In genomic region chr7:27674522-27675221, GRCm38 (mm10) we compare ENCODE assay signal across 1 mouse cellular context.
TF ChIP-seq lines count a peak whose summit lies in the region.

Map3k10 (minus strand) TSS chr7:27674598.

TF ChIP-seq in CH12.LX, 34 proteins besides CTCF, POLR2A, EP300 and RAD21 (continued from another document):
- TF ChIP-seq ZKSCAN1 (IDR thresholded peaks at IDR 0.05; ENCODE audit: borderline replicate concordance, low read depth, low read length) = no peak; the same call in 1 of the 2 replicates
- TF ChIP-seq BHLHE40 (IDR thresholded peaks at IDR 0.05; ENCODE audit: low read depth, low read length) = no peak
- TF ChIP-seq IRF4 (IDR thresholded peaks at IDR 0.05; ENCODE audit: low read depth, low read length) = peak; percentile 37; the same call in 1 of the 2 replicates
- TF ChIP-seq TCF12 (IDR thresholded peaks at IDR 0.05; ENCODE audit: low read depth, low read length) = peak; percentile 60; the same call in 1 of the 2 replicates
- no peak for TF ChIP-seq MAFK (IDR thresholded peaks at IDR 0.05; ENCODE audit: insufficient replicate concordance, low read length)
- peak; percentile 61 for TF ChIP-seq SIN3A (IDR thresholded peaks at IDR 0.05; ENCODE audit: low read length)
- TF ChIP-seq SMC3 (IDR thresholded peaks at IDR 0.05; ENCODE audit: low read depth, low read length) = no peak
- TF ChIP-seq MXI1 (IDR thresholded peaks at IDR 0.05; ENCODE audit: low read depth, low read length) = peak; percentile 50; the same call in 1 of the 2 replicates
- TF ChIP-seq KAT2A (IDR thresholded peaks at IDR 0.05; ENCODE audit: insufficient replicate concordance, low read length) = peak; percentile 92
- no peak for TF ChIP-seq ZC3H11A (IDR thresholded peaks at IDR 0.05; ENCODE audit: low read depth, low read length)
- TF ChIP-seq MEF2A (IDR thresholded peaks at IDR 0.05; ENCODE audit: borderline replicate concordance, low read depth, low read length) = no peak
